In the genomic region with DNA sequence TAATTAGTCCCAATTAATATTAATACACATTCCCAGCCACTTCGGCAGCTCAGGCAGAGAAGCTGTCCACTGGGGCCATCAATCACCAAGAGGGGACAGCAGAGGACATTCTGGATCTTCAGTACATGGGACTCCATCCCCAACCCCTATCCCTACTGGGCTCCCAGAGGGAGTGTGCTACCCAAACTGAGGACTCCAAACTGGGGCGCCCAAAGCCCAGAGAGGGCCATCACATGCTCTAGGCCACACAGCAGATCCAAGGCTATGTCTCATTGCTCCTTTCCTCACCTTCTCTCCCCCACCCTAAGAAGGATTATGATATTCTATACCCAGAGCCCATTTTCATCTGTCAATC, we compare ENCODE assay signal across 22 mouse cellular contexts. TPM values are rescaled to one million over a fixed set of nuclear protein-coding genes. Genes with fewer than 3 reads are reported as not detected.
A peak's percentile ranks its signal among the peaks of the same experiment; 100 is the strongest.
DNase-seq lines count a peak whose midpoint lies in the region; ATAC-seq and TF ChIP-seq lines count a peak whose summit lies in the region.
"Had no signal": no experiment of that assay in that cellular context is flagged by ENCODE, and none has a peak within 500 bp of the region (broad histone marks: within the 10 kb centered on the region; RNA-seq: fewer than 3 reads in every experiment).

No protein-coding gene starts in this region.

- no peak overlapping the region for H3K27ac ChIP-seq in midbrain, embryonic 11.5 days (ENCODE audit: low read depth, low read length)
- no peak overlapping the region for H3K27ac ChIP-seq in midbrain, embryonic 16.5 days (ENCODE audit: low read length)
- H3K27ac ChIP-seq in hindbrain, embryonic 13.5 days: no peak overlapping the region
- H3K27ac ChIP-seq in hindbrain, postnatal 0 days: no peak overlapping the region
- H3K27ac ChIP-seq in thymus, adult 2 months (ENCODE audit: control insufficient read depth, insufficient read depth, low read length): no peak overlapping the region
- H3K27ac ChIP-seq: embryonic facial prominence, embryonic 10.5 days; heart, embryonic 10.5 days had no signal

- H3K36me3 ChIP-seq in midbrain, embryonic 11.5 days (ENCODE audit: control insufficient read depth, insufficient read depth, low read length): no peaks in the 10 kb centered on the region
- no peaks in the 10 kb centered on the region for H3K36me3 ChIP-seq in midbrain, embryonic 16.5 days (ENCODE audit: control insufficient read depth, insufficient read depth, low read length)
- H3K36me3 ChIP-seq in E14TG2a.4 (ENCODE audit: insufficient read depth, low read length): no peaks in the 10 kb centered on the region
- peaks cover 8% of the 10 kb centered on the region; the same call in 1 of the 2 replicates for H3K36me3 ChIP-seq in hindbrain, embryonic 13.5 days
- H3K36me3 ChIP-seq in hindbrain, postnatal 0 days (ENCODE audit: insufficient read depth, low read length): no peaks in the 10 kb centered on the region
- no peaks in the 10 kb centered on the region; the same call in 1 of the 2 replicates for H3K36me3 ChIP-seq in thymus, adult 2 months (ENCODE audit: control insufficient read depth, insufficient read depth, low read length)
- H3K36me3 ChIP-seq: embryonic facial prominence, embryonic 10.5 days; heart, embryonic 10.5 days had no signal

- H3K4me3 ChIP-seq in midbrain, embryonic 11.5 days (ENCODE audit: low read depth, low read length): no peak overlapping the region
- H3K4me3 ChIP-seq in midbrain, embryonic 16.5 days (ENCODE audit: low read depth, low read length): no peak overlapping the region
- H3K4me3 ChIP-seq in E14TG2a.4 (replicated peaks; ENCODE audit: low read length): peak overlapping the region; percentile 32
- H3K4me3 ChIP-seq in hindbrain, embryonic 13.5 days: no peak overlapping the region
- no peak overlapping the region for H3K4me3 ChIP-seq in hindbrain, postnatal 0 days (ENCODE audit: low read length)
- no peak overlapping the region for H3K4me3 ChIP-seq in thymus, adult 2 months (ENCODE audit: control insufficient read depth, insufficient read depth, low read length)
- H3K4me3 ChIP-seq: embryonic facial prominence, embryonic 10.5 days; heart, embryonic 10.5 days had no signal

- WGBS in midbrain, embryonic 11.5 days: 84% methylated on average over 2 of the region's 2 CpGs
- 71% methylated on average over 2 of the region's 2 CpGs for WGBS in midbrain, embryonic 16.5 days
- 43% methylated on average over 2 of the region's 2 CpGs for WGBS in hindbrain, embryonic 13.5 days
- WGBS in hindbrain, postnatal 0 days: 61% methylated on average over 2 of the region's 2 CpGs
- 90% methylated on average over 2 of the region's 2 CpGs for WGBS in thymus, adult 2 months

- no peak for TF ChIP-seq CTCF in E14TG2a.4 (conservative IDR thresholded peaks at IDR 0.05; ENCODE audit: low read length)
- no peak for TF ChIP-seq CTCF in hindbrain, postnatal 0 days (IDR thresholded peaks at IDR 0.05; ENCODE audit: low read depth)
- no peak for TF ChIP-seq CTCF in thymus, adult 2 months (IDR thresholded peaks at IDR 0.05; ENCODE audit: borderline replicate concordance, control insufficient read depth, extremely low read depth, insufficient read depth, low read length, poor library complexity)

- DNase-seq in midbrain, embryonic 11.5 days (ENCODE audit: low spot score, missing footprints): peak; percentile 60
- DNase-seq in hindbrain, postnatal 0 days (ENCODE audit: low spot score): no peak
- no peak for DNase-seq in thymus, adult 2 months
- DNase-seq in left cerebral cortex, postnatal 10 days (ENCODE audit: extremely low spot score in 1 of 2, low spot score in 2 of 2): no peak
- DNase-seq: adrenal gland, adult 2 months; adrenal gland, postnatal 25 days; cerebellum, adult 18-20 months; cerebellum, adult 9-11 months; gastrocnemius, postnatal 36 days; heart, adult 18-20 months; heart, postnatal 10 days; heart, postnatal 4 days had no signal

- TF ChIP-seq POLR2A in thymus, adult 2 months (IDR thresholded peaks at IDR 0.05; ENCODE audit: control insufficient read depth, extremely low read depth, insufficient read depth, low read length, poor library complexity): no peak

- H3K9me3 ChIP-seq in midbrain, embryonic 11.5 days (ENCODE audit: control insufficient read depth, low read length): no peaks in the 10 kb centered on the region
- no peaks in the 10 kb centered on the region for H3K9me3 ChIP-seq in midbrain, embryonic 16.5 days (replicated peaks; ENCODE audit: control insufficient read depth, low read length, poor library complexity, severe bottlenecking)
- H3K9me3 ChIP-seq in E14TG2a.4 (ENCODE audit: low read length): peaks cover 29% of the 10 kb centered on the region
- no peaks in the 10 kb centered on the region; the same call in 1 of the 2 replicates for H3K9me3 ChIP-seq in hindbrain, embryonic 13.5 days
- H3K9me3 ChIP-seq in hindbrain, postnatal 0 days (ENCODE audit: low read length): no peaks in the 10 kb centered on the region
- H3K9me3 ChIP-seq: heart, embryonic 10.5 days had no signal

- no peaks in the 10 kb centered on the region for H3K4me1 ChIP-seq in midbrain, embryonic 11.5 days (ENCODE audit: control insufficient read depth, insufficient read depth, low read length)
- no peaks in the 10 kb centered on the region for H3K4me1 ChIP-seq in midbrain, embryonic 16.5 days (ENCODE audit: control insufficient read depth, insufficient read depth, low read length)
- H3K4me1 ChIP-seq in E14TG2a.4 (replicated peaks; ENCODE audit: low read depth, low read length): peaks cover 9% of the 10 kb centered on the region
- H3K4me1 ChIP-seq in hindbrain, embryonic 13.5 days (replicated peaks): peaks cover 4% of the 10 kb centered on the region
- H3K4me1 ChIP-seq in hindbrain, postnatal 0 days (ENCODE audit: insufficient read depth, low read length): no peaks in the 10 kb centered on the region
- no peaks in the 10 kb centered on the region for H3K4me1 ChIP-seq in thymus, adult 2 months (replicated peaks; ENCODE audit: control insufficient read depth, insufficient read depth, low read length)
- H3K4me1 ChIP-seq: embryonic facial prominence, embryonic 10.5 days; heart, embryonic 10.5 days had no signal

- no peaks in the 10 kb centered on the region for H3K27me3 ChIP-seq in midbrain, embryonic 11.5 days (ENCODE audit: control insufficient read depth, insufficient read depth, low read length)
- H3K27me3 ChIP-seq in midbrain, embryonic 16.5 days (ENCODE audit: control insufficient read depth, insufficient read depth, low read depth, low read length): no peaks in the 10 kb centered on the region
- peaks cover 20% of the 10 kb centered on the region; the same call in 1 of the 2 replicates for H3K27me3 ChIP-seq in E14TG2a.4 (ENCODE audit: insufficient read depth, low read length)
- peaks cover 28% of the 10 kb centered on the region for H3K27me3 ChIP-seq in hindbrain, embryonic 13.5 days
- no peaks in the 10 kb centered on the region for H3K27me3 ChIP-seq in hindbrain, postnatal 0 days (ENCODE audit: insufficient read depth, low read length)
- H3K27me3 ChIP-seq in thymus, adult 2 months (ENCODE audit: control insufficient read depth, insufficient read depth, low read length): no peaks in the 10 kb centered on the region
- H3K27me3 ChIP-seq: CH12.LX had no signal

- ATAC-seq in midbrain, embryonic 11.5 days (ENCODE audit: low FRiP score): peak; percentile 11; the same call in 1 of the 2 replicates
- no peak for ATAC-seq in midbrain, embryonic 16.5 days
- ATAC-seq in hindbrain, embryonic 13.5 days (ENCODE audit: low FRiP score): peak; percentile 17; the same call in 1 of the 2 replicates
- 0 out of 2 replicates have a peak, but pooled peaks have one; percentile 5 for ATAC-seq in hindbrain, postnatal 0 days
- ATAC-seq: forebrain, embryonic 14.5 days; inflammation-experienced regulatory T-cells, adult 6 months had no signal

- H3K4me2 ChIP-seq in midbrain, embryonic 11.5 days: no peak overlapping the region
- no peak overlapping the region for H3K4me2 ChIP-seq in midbrain, embryonic 16.5 days (ENCODE audit: low read length)
- H3K4me2 ChIP-seq in hindbrain, embryonic 13.5 days: no peak overlapping the region
- H3K4me2 ChIP-seq in hindbrain, postnatal 0 days (ENCODE audit: low read depth, low read length): no peak overlapping the region

- intact Hi-C loops in left cerebral cortex, postnatal 10 days (cut with DNase I): no loop called here

- H3K9ac ChIP-seq in midbrain, embryonic 11.5 days (ENCODE audit: low read length): no peak overlapping the region
- H3K9ac ChIP-seq in midbrain, embryonic 16.5 days (ENCODE audit: low read depth, low read length): no peak overlapping the region
- H3K9ac ChIP-seq in hindbrain, embryonic 13.5 days: no peak overlapping the region
- no peak overlapping the region for H3K9ac ChIP-seq in hindbrain, postnatal 0 days (replicated peaks; ENCODE audit: low read length)

RNA-seq across cellular contexts. Expression of a gene that starts 22.4 kb away (rescaled TPM):
- polyA plus RNA-seq in midbrain, embryonic 11.5 days (2014; fragmentation: Nextera tagmentation; extraction: Ambion mirVana): 1.8 TPM in 2 replicates
- polyA plus RNA-seq in midbrain, embryonic 16.5 days (2015; fragmentation: Nextera tagmentation; extraction: Ambion mirVana): 25.9 and 27.3 TPM in 2 replicates
- polyA plus RNA-seq in hindbrain, embryonic 13.5 days (2015; fragmentation: Nextera tagmentation; extraction: Ambion mirVana): 13.0 and 13.3 TPM in 2 replicates
- total RNA-seq in hindbrain, postnatal 0 days (2014; rRNA removed): 17.6 and 48.1 TPM in 2 replicates
- polyA plus RNA-seq in hindbrain, postnatal 0 days (2015; fragmentation: Nextera tagmentation; extraction: Ambion mirVana): 23.2 and 25.2 TPM in 2 replicates
- polyA plus RNA-seq in thymus, adult 2 months (2012; rRNA removed): 77.2 and 88.1 TPM in 2 replicates
- 10 to 100 TPM; 70.6 to 70.8 TPM for total RNA-seq in left cerebral cortex, postnatal 10 days (2021)

RNA-seq across cellular contexts. Expression of a gene that starts 55.6 kb away (rescaled TPM):
- 15.1 and 15.9 TPM in 2 replicates for polyA plus RNA-seq in midbrain, embryonic 11.5 days (2014; fragmentation: Nextera tagmentation; extraction: Ambion mirVana)
- 6.1 and 12.0 TPM in 2 replicates for polyA plus RNA-seq in midbrain, embryonic 16.5 days (2015; fragmentation: Nextera tagmentation; extraction: Ambion mirVana)
- 12.7 and 14.3 TPM in 2 replicates for polyA plus RNA-seq in hindbrain, embryonic 13.5 days (2015; fragmentation: Nextera tagmentation; extraction: Ambion mirVana)
- 3.3 and 4.5 TPM in 2 replicates for total RNA-seq in hindbrain, postnatal 0 days (2014; rRNA removed)
- 3.9 and 4.3 TPM in 2 replicates for polyA plus RNA-seq in hindbrain, postnatal 0 days (2015; fragmentation: Nextera tagmentation; extraction: Ambion mirVana)
- polyA plus RNA-seq in thymus, adult 2 months (2012; rRNA removed): 0.14 and 0.18 TPM in 2 replicates
- under 1 TPM; 0.21 to 0.22 TPM for total RNA-seq in left cerebral cortex, postnatal 10 days (2021)
- total RNA-seq: adrenal gland, adult 2 months; adrenal gland, postnatal 25 days; CH12.LX; gastrocnemius, adult 8-10 months; gastrocnemius, postnatal 36 days; heart, adult 18-20 months; heart, postnatal 10 days; heart, postnatal 4 days had no signal
- polyA plus RNA-seq: adrenal gland, adult 2 months; heart, embryonic 10.5 days; heart, embryonic 14.5 days; inflammation-experienced regulatory T-cells, adult 6 months had no signal

RNA-seq across cellular contexts. Expression of a gene that starts 58.3 kb away (rescaled TPM):
- 22.2 and 24.7 TPM in 2 replicates for polyA plus RNA-seq in midbrain, embryonic 11.5 days (2014; fragmentation: Nextera tagmentation; extraction: Ambion mirVana)
- 9.9 and 11.3 TPM in 2 replicates for polyA plus RNA-seq in midbrain, embryonic 16.5 days (2015; fragmentation: Nextera tagmentation; extraction: Ambion mirVana)
- 13.8 and 15.7 TPM in 2 replicates for polyA plus RNA-seq in hindbrain, embryonic 13.5 days (2015; fragmentation: Nextera tagmentation; extraction: Ambion mirVana)
- 13.6 and 14.6 TPM in 2 replicates for total RNA-seq in hindbrain, postnatal 0 days (2014; rRNA removed)
- polyA plus RNA-seq in hindbrain, postnatal 0 days (2015; fragmentation: Nextera tagmentation; extraction: Ambion mirVana): 10.4 TPM in 2 replicates
- polyA plus RNA-seq in thymus, adult 2 months (2012; rRNA removed): 15.9 and 19.1 TPM in 2 replicates
- total RNA-seq in left cerebral cortex, postnatal 10 days (2021): 1 to 10 TPM; 6.8 to 7.3 TPM
